Mouse (Mus musculus): ENCODE data around the gene Zfp748. TPM values are rescaled to one million over a fixed set of nuclear protein-coding genes. Genes with fewer than 3 reads are reported as not detected.

The Zfp748 gene
- polyA plus RNA-seq, 1 experiment from 2014 or later = 9.6 TPM

DNA sequence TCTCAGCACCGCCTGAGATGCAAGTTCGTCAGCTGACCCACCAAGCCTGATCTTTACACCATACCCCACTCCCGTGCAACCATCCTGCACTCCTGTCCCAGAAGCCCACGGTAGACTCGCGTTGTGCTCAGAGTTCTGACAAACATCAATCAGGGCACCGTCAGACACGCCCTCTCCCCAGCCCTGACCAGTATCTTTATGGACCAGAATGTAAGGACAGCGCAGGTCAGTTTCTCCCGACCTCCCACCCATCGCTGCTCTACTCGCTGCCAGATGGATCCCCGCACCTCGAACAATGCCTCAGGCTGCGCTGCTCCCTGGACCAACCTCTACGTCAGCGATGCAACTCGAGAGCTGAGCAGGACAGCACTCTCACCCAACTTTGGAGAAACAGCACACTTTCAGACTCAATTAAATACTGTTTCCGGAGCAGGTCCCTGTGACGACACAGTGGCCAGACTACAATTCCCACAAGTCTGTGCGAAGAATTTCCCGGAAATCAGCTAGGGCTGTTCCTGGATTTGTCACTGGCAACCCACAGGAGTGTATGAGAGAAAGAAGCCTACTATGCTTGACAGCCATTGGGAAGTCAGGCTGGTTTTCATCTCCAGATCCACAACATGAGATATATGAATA lies 53.4 kb downstream of the Zfp748 start, which contains the start of gene Zfp58:
Zfp58 (minus strand) TSS at position 472 of the 636 bp plus-strand sequence.
- H3K9ac ChIP-seq (ENCODE audit: low read length) = peak within 1 kb of the TSS; percentile 75
- ATAC-seq (ENCODE audit: insufficient number of reproducible peaks, insufficient read depth, low FRiP score, low read depth) = peak; percentile 81
- H3K4me2 ChIP-seq (ENCODE audit: low read length) = peak within 1 kb of the TSS; percentile 74
- no peaks in the 10 kb centered on the region for H3K9me3 ChIP-seq (ENCODE audit: control insufficient read depth, low read length)
- peaks cover 2 to 5% of the 10 kb centered on the region in 2 experiments; a peak in 1 of 4 replicates for H3K4me1 ChIP-seq (ENCODE audit: control insufficient read depth in 2 of 2, insufficient read depth in 2 of 2, low read length in 2 of 2)
- H3K27ac ChIP-seq (replicated peaks in 1 of 2; ENCODE audit: control insufficient read depth in 1 of 2, insufficient read depth in 1 of 2, low read depth in 2 of 2, low read length in 2 of 2) = peak within 1 kb of the TSS in 1 of 2 experiments; percentile 64; a peak in 3 of 4 replicates
- peak within 1 kb of the TSS; percentile 66 to 90 for H3K4me3 ChIP-seq (ENCODE audit: control insufficient read depth in 1 of 2, insufficient read depth in 1 of 2, low read depth in 1 of 2, low read length in 2 of 2)
- no peaks in the 10 kb centered on the region for H3K27me3 ChIP-seq (ENCODE audit: control insufficient read depth, insufficient read depth, low read length)
- WGBS = 1% methylated on average over 22 of the region's 22 CpGs
- peaks cover 2% of the 10 kb centered on the region for H3K36me3 ChIP-seq (ENCODE audit: control insufficient read depth, insufficient read depth, low read length)

DNA sequence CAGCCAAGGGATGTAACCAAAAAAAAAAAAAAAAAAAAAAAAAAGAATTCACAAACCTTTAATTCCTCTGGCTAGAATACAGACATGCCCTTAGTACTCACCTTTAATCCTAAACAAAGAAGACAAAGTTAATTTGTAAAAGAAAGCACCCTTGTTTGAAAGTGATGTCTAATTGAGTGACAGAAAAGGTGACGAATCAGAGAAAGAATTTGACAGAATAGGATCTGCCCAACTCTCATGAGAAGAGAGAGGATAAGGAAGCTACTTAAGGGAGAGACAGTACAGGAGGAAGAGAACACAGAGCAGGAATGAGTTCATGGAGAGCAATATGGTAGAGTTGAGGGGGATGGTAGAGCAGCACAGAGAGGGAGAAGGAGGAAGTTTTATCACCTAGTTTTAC lies 58.0 kb downstream of the Zfp748 start:
- Histone ChIP-seq H3K27ac (replicated peaks in 1 of 2; ENCODE audit: control insufficient read depth in 1 of 2, insufficient read depth in 1 of 2, low read depth in 2 of 2, low read length in 2 of 2) (no peak overlapping the region), H3K4me1 (ENCODE audit: control insufficient read depth in 2 of 2, insufficient read depth in 2 of 2, low read length in 2 of 2) (peaks cover 2 to 5% of the 10 kb centered on the region in 2 experiments; a peak in 1 of 4 replicates), H3K36me3 (ENCODE audit: control insufficient read depth, insufficient read depth, low read length) (peaks cover 47% of the 10 kb centered on the region), H3K4me2 (ENCODE audit: low read length) (no peak overlapping the region), H3K4me3 (ENCODE audit: control insufficient read depth in 1 of 2, insufficient read depth in 1 of 2, low read depth in 1 of 2, low read length in 2 of 2) (no peak overlapping the region), H3K9me3 (ENCODE audit: control insufficient read depth, low read length) (peaks cover 14% of the 10 kb centered on the region), H3K9ac (ENCODE audit: low read length) (no peak overlapping the region), H3K27me3 (ENCODE audit: control insufficient read depth, insufficient read depth, low read length) (no peaks in the 10 kb centered on the region)
- WGBS = 91% methylated on average over 1 of the region's 1 CpGs
- no peak for ATAC-seq (ENCODE audit: insufficient number of reproducible peaks, insufficient read depth, low FRiP score, low read depth)

Other genes starting within 250 kb of the Zfp748 start
- gene Zfp457, start 247.3 kb downstream of the Zfp748 start, polyA plus RNA-seq (2014; fragmentation: Nextera tagmentation; extraction: Ambion mirVana) = 0.94 and 1.7 TPM in 2 replicates
- gene Zfp595, start 221.3 kb downstream of the Zfp748 start, polyA plus RNA-seq (2014; fragmentation: Nextera tagmentation; extraction: Ambion mirVana) = 1.2 and 1.4 TPM in 2 replicates
- gene Gm28044, start 193.3 kb downstream of the Zfp748 start, polyA plus RNA-seq (2014; fragmentation: Nextera tagmentation; extraction: Ambion mirVana) = 0.89 and 0.97 TPM in 2 replicates
- gene Zfp953, start 193.2 kb downstream of the Zfp748 start, polyA plus RNA-seq (2014; fragmentation: Nextera tagmentation; extraction: Ambion mirVana) = 0.72 and 0.93 TPM in 2 replicates
- 0.73 TPM in 1 of 2 replicates, not detected in the other for gene Gm28041, start 178.1 kb downstream of the Zfp748 start, polyA plus RNA-seq (2014; fragmentation: Nextera tagmentation; extraction: Ambion mirVana)
- gene Zfp456, start 178.0 kb downstream of the Zfp748 start, polyA plus RNA-seq (2014; fragmentation: Nextera tagmentation; extraction: Ambion mirVana) = 1.2 and 1.4 TPM in 2 replicates
- gene Zfp429, start 154.0 kb downstream of the Zfp748 start, polyA plus RNA-seq (2014; fragmentation: Nextera tagmentation; extraction: Ambion mirVana) = 2.8 and 4.6 TPM in 2 replicates
- 0.36 and 0.49 TPM in 2 replicates for gene Zfp459, start 132.4 kb downstream of the Zfp748 start, polyA plus RNA-seq (2014; fragmentation: Nextera tagmentation; extraction: Ambion mirVana)
- 4.8 and 5.8 TPM in 2 replicates for gene Zfp874a, start 102.2 kb downstream of the Zfp748 start, polyA plus RNA-seq (2014; fragmentation: Nextera tagmentation; extraction: Ambion mirVana)
- 2.3 and 2.6 TPM in 2 replicates for gene Zfp874b, start 69.6 kb downstream of the Zfp748 start, polyA plus RNA-seq (2014; fragmentation: Nextera tagmentation; extraction: Ambion mirVana)
- gene Zfp58, start 53.3 kb downstream of the Zfp748 start, polyA plus RNA-seq (2014; fragmentation: Nextera tagmentation; extraction: Ambion mirVana) = 8.8 and 9.0 TPM in 2 replicates
- gene Gm26965, start 27.7 kb downstream of the Zfp748 start, polyA plus RNA-seq (2014; fragmentation: Nextera tagmentation; extraction: Ambion mirVana) = not detected in 2 replicates
- gene Zfp87, start 27.7 kb downstream of the Zfp748 start, polyA plus RNA-seq (2014; fragmentation: Nextera tagmentation; extraction: Ambion mirVana) = 19.3 and 22.0 TPM in 2 replicates
- gene Zfp729b, start 55.9 kb upstream of the Zfp748 start, polyA plus RNA-seq (2014; fragmentation: Nextera tagmentation; extraction: Ambion mirVana) = 2.9 and 3.7 TPM in 2 replicates
- 0.20 TPM in 1 of 2 replicates, not detected in the other for gene Gm49345, start 83.9 kb upstream of the Zfp748 start, polyA plus RNA-seq (2014; fragmentation: Nextera tagmentation; extraction: Ambion mirVana)
- 1.8 and 1.9 TPM in 2 replicates for gene Zfp729a, start 84.0 kb upstream of the Zfp748 start, polyA plus RNA-seq (2014; fragmentation: Nextera tagmentation; extraction: Ambion mirVana)
- 7.9 and 9.1 TPM in 2 replicates for gene Zfp738, start 133.2 kb upstream of the Zfp748 start, polyA plus RNA-seq (2014; fragmentation: Nextera tagmentation; extraction: Ambion mirVana)
- gene Zfp65, start 175.3 kb upstream of the Zfp748 start, polyA plus RNA-seq (2014; fragmentation: Nextera tagmentation; extraction: Ambion mirVana) = 2.1 and 2.4 TPM in 2 replicates
- 3.8 and 4.3 TPM in 2 replicates for gene Zfp85, start 201.4 kb upstream of the Zfp748 start, polyA plus RNA-seq (2014; fragmentation: Nextera tagmentation; extraction: Ambion mirVana)
- 1.3 and 1.5 TPM in 2 replicates for gene Zfp493, start 225.9 kb upstream of the Zfp748 start, polyA plus RNA-seq (2014; fragmentation: Nextera tagmentation; extraction: Ambion mirVana)